Mouse (Mus musculus): ENCODE results near the gene Mcat.

DNA sequence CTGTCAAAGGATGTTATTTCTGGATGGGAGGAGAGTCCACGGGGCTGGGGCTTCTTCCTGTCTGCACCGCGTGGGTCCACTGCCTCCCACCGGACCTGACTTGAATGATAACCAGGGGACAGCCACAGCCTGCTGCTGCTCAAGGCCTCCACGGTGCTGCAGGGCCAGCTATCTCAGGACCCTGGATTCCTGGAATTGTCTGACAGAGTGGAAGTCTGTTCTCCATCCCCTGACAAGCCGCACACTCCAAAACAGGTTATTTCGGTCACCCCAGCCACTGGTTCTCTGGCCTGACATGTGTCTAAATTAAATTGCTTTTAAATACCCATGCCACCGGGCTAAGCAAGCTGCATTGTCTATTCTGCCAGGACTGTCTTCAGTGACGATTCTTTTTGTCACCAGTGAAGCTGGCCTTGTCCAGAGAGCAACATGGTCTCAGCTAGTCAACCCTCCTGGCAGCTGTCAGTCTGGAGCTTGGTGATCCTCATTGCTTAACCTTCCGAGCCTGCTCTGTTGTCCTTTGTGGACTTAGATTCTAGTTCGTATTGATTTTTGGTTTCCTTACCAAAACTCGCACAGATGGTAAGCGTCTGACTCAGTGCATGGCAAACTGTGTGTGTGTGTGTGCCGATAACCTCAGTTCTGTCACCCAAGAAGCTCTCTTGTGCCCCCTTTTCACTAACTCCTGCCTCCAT is 39.8 kb downstream of the Mcat start:
- TF ChIP-seq CTCF (IDR thresholded peaks at IDR 0.05; ENCODE audit: control insufficient read depth, insufficient read depth, low read length) (no peak), POLR2A (IDR thresholded peaks at IDR 0.05; ENCODE audit: borderline replicate concordance, control insufficient read depth, low read depth, low read length) (no peak)

All from bone marrow, adult 2 months (tissue).